Mouse (Mus musculus): ENCODE data around the gene Mettl25. TPM values are rescaled to one million over a fixed set of nuclear protein-coding genes. Genes with fewer than 3 reads are reported as not detected.

The Mettl25 gene
- polyA plus RNA-seq, 1 experiment from 2014 or later = 5.7 TPM

GRCm38 (mm10) chr10:105753831-105754605, 87.2 kb downstream of the Mettl25 start:
- DNase-seq (ENCODE audit: low read depth, low spot score) (no peak), ATAC-seq (no peak)
- ChIA-PET POLR2A (no interaction called here), CTCF (no interaction called here)
- no peaks in the 10 kb centered on the region for H3K27me3 ChIP-seq
- in situ Hi-C loops (cut with MboI; ENCODE audit: low pct_unique_long_range_greater_than_20kb) = no loop called here
- no peak for TF ChIP-seq CTCF (IDR thresholded peaks at IDR 0.05)

- no peak for TF ChIP-seq CTCF (IDR thresholded peaks at IDR 0.05)
- ATAC-seq (no peak), DNase-seq (ENCODE audit: low read depth, low spot score) (no peak)
- in situ Hi-C loops (cut with MboI; ENCODE audit: low pct_unique_long_range_greater_than_20kb) = no loop called here
- CTCF ChIA-PET = no interaction called here
- POLR2A ChIA-PET = no interaction called here
- peaks cover 17% of the 10 kb centered on the region for H3K27me3 ChIP-seq
Observed at GRCm38 (mm10) chr10:105746019-105746418, 95.2 kb downstream of the Mettl25 start.

GRCm38 (mm10) chr10:105741736-105742135, 99.4 kb downstream of the Mettl25 start:
- in situ Hi-C loops (cut with MboI; ENCODE audit: low pct_unique_long_range_greater_than_20kb) = no loop called here
- H3K27me3 ChIP-seq = peaks cover 12% of the 10 kb centered on the region
- CTCF ChIA-PET = interaction anchor here (1.1 kb wide), 1 partner anchor 27 kb away, joined by 4 read pairs; no protein-coding TSS in a partner anchor
- no peak for ATAC-seq
- DNase-seq (ENCODE audit: low read depth, low spot score) = no peak
- POLR2A ChIA-PET = no interaction called here
- TF ChIP-seq CTCF (IDR thresholded peaks at IDR 0.05) = no peak

GRCm38 (mm10) chr10:105738942-105739341, 102.2 kb downstream of the Mettl25 start:
- in situ Hi-C loops (cut with MboI; ENCODE audit: low pct_unique_long_range_greater_than_20kb) = no loop called here
- ChIA-PET POLR2A (no interaction called here), CTCF (no interaction called here)
- no peak for TF ChIP-seq CTCF (IDR thresholded peaks at IDR 0.05)
- ATAC-seq = no peak
- peaks cover 3% of the 10 kb centered on the region for H3K27me3 ChIP-seq
- no peak for DNase-seq (ENCODE audit: low read depth, low spot score)

- no peaks in the 10 kb centered on the region for H3K27me3 ChIP-seq
- ChIA-PET CTCF (no interaction called here), POLR2A (no interaction called here)
- no peak for TF ChIP-seq CTCF (IDR thresholded peaks at IDR 0.05)
- no peak for DNase-seq (ENCODE audit: low read depth, low spot score)
- in situ Hi-C loops (cut with MboI; ENCODE audit: low pct_unique_long_range_greater_than_20kb) = no loop called here
- ATAC-seq = no peak
Observed at GRCm38 (mm10) chr10:105727798-105728197, 113.4 kb downstream of the Mettl25 start.

- no peaks in the 10 kb centered on the region for H3K27me3 ChIP-seq
- no peak for ATAC-seq
- POLR2A ChIA-PET = no interaction called here
- no peak for DNase-seq (ENCODE audit: low read depth, low spot score)
- no peak for TF ChIP-seq CTCF (IDR thresholded peaks at IDR 0.05)
- CTCF ChIA-PET = no interaction called here
- in situ Hi-C loops (cut with MboI; ENCODE audit: low pct_unique_long_range_greater_than_20kb) = no loop called here
Observed at GRCm38 (mm10) chr10:105727353-105727752, 113.8 kb downstream of the Mettl25 start.

GRCm38 (mm10) chr10:105714844-105715243, 126.3 kb downstream of the Mettl25 start:
- POLR2A ChIA-PET = interaction anchor here (0.7 kb wide), 1 partner anchor 206 kb away, joined by 4 read pairs; no protein-coding TSS in a partner anchor

GRCm38 (mm10) chr10:105714366-105714765, 126.8 kb downstream of the Mettl25 start:
- peaks cover 13% of the 10 kb centered on the region for H3K27me3 ChIP-seq
- no peak for ATAC-seq
- ChIA-PET POLR2A (no interaction called here), CTCF (interaction anchor here (0.9 to 2.3 kb wide), 14 partner anchors 8 to 136 kb away, joined by 3 to 12 read pairs (median 4); no protein-coding TSS in a partner anchor)
- in situ Hi-C loops (cut with MboI; ENCODE audit: low pct_unique_long_range_greater_than_20kb) = loop anchor here (10.0 kb wide), 1 partner anchor 140 kb away; the partner anchor contains the start of gene Tmtc2
- DNase-seq (ENCODE audit: low read depth, low spot score) = no peak
- no peak for TF ChIP-seq CTCF (IDR thresholded peaks at IDR 0.05)

More at GRCm38 (mm10) chr10:105714844-105715243, 126.3 kb downstream of the Mettl25 start:
- ATAC-seq (no peak), DNase-seq (ENCODE audit: low read depth, low spot score) (peak; percentile 6)
- CTCF ChIA-PET = interaction anchor here (0.8 to 2.3 kb wide), 18 partner anchors 8 to 736 kb away, joined by 3 to 12 read pairs (median 4); no protein-coding TSS in a partner anchor
- peak; percentile 77 for TF ChIP-seq CTCF (IDR thresholded peaks at IDR 0.05)
- peaks cover 13% of the 10 kb centered on the region for H3K27me3 ChIP-seq
- in situ Hi-C loops (cut with MboI; ENCODE audit: low pct_unique_long_range_greater_than_20kb) = loop anchor here (10.0 kb wide), 1 partner anchor 140 kb away; the partner anchor contains the start of gene Tmtc2

GRCm38 (mm10) chr10:105713222-105713621, 128.0 kb downstream of the Mettl25 start:
- POLR2A ChIA-PET = no interaction called here
- DNase-seq (ENCODE audit: low read depth, low spot score) (no peak), ATAC-seq (no peak)
- no peak for TF ChIP-seq CTCF (IDR thresholded peaks at IDR 0.05)
- CTCF ChIA-PET = interaction anchor here (2.3 kb wide), 1 partner anchor 15 kb away, joined by 12 read pairs; no protein-coding TSS in a partner anchor
- peaks cover 13% of the 10 kb centered on the region for H3K27me3 ChIP-seq
- in situ Hi-C loops (cut with MboI; ENCODE audit: low pct_unique_long_range_greater_than_20kb) = loop anchor here (10.0 kb wide), 1 partner anchor 138 kb away; the partner anchor contains the start of gene Tmtc2

Other genes starting within 250 kb of the Mettl25 start
- 29.8 TPM for gene Ccdc59, start 313 bp downstream of the Mettl25 start, polyA plus RNA-seq (2021)

Data from Patski (cell line).